Mouse (Mus musculus): Measurements from ENCODE around the gene 2010300C02Rik.
"Not testable (repeated sequence)": the region's sequence is repeated elsewhere in the genome, so short reads cannot be mapped to it uniquely, and the experiment has no call there.

The 2010300C02Rik gene

GRCm38 (mm10) chr1:37719761-37720640, at the start of gene 2010300C02Rik:
Gene 2010300C02Rik (minus strand): TSS chr1:37720085.
- DNase-seq: peak; percentile 79

GRCm38 (mm10) chr1:37759407-37759806, 39.5 kb upstream of the 2010300C02Rik start:
- DNase-seq: peak; percentile 29

DNA sequence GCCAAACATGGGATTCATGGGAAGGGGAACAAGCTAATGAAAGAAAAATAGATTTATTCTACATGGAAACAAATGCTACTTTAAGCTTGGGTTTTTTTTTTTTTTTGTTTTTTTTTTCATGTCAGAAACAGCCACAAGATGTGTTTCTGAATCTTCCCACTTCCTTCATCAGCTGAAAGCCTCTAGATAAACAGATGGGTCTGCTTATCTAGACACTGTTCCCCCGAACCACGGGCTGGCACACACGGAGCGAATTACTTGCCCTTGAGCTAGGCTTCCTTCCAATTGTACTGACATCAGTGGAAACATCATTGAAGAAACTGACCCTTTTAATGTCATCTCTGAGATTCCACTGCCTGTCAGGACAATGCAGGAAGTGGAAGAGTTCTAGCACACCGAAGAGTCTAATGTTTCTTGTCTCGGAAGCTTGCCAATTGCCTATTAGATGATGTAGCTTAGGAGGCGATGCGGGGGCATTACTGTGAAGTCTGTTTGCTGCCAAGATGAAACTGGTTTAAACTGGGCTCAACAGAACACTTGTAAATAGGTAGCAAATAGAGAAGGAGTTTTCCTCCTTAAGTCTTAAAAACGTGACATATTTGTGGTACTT, 24.9 kb upstream of the 2010300C02Rik start:
- DNase-seq: no peak

GRCm38 (mm10) chr1:37742602-37743270, 22.9 kb upstream of the 2010300C02Rik start:
- no peak for DNase-seq

DNA sequence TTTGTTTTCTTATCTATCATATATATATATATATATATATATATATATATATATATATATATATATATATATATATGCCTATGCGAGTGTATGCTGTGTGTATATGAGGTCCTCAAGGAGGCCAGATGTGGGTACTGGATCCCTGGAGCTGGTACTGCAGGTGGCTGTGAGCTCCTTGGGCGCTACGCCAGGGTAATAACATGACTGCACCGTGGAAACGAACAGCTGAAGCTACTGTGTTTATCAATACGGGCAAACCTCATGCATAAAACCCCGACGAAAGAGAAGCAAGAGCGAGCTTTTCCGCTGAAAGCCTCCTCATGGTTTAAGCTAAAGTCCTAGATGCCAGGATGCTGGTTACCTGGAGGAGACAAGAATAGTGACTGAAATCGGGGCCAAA, 22.2 kb upstream of the 2010300C02Rik start:
- no peak for DNase-seq

- no peak for DNase-seq
These were observed 20.4 kb upstream of the 2010300C02Rik start for GRCm38 (mm10) chr1:37740161-37740802.

- DNase-seq: no peak
These were observed 19.0 kb upstream of the 2010300C02Rik start for GRCm38 (mm10) chr1:37738895-37739294.

GRCm38 (mm10) chr1:37737045-37737444, 17.2 kb upstream of the 2010300C02Rik start:
- DNase-seq: peak; percentile 23

DNA sequence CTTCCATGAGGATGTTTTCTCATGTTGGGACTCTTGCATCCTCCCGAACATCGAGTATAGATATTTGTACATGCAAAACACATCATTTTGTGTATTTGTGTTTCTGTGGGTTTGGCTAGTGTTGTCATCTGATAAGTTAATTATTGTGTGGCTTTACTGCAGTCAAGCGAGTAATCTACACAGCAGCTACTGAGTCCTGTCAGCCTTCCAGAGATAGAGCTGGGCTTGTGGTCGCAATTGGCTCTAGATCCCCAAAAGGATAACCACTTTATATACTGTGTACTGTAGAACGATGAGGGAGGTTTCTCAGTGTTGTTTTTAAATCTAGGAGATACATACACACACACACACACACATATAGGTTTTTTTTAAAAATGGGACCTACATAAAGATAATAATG, 16.0 kb upstream of the 2010300C02Rik start:
- no peak for DNase-seq

DNA sequence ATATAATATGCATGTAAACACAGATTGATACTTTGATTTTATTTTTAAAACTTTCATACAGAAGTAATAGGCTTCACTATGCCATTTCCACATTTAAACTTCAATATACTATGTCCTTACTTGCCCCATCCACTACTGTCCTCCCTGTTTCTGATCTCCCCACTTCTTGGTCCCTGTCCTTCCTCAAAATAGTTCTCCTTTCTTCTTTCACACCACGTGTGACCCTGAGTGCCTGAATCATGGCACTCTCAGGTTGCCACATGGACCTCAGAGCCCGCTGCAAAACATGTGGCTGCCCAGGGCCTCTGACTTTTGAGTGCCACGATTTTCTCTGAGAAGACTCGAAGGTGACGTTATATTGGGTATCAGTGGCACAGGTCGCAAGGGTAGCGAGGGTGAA, 15.0 kb upstream of the 2010300C02Rik start:
- DNase-seq: no peak

DNA sequence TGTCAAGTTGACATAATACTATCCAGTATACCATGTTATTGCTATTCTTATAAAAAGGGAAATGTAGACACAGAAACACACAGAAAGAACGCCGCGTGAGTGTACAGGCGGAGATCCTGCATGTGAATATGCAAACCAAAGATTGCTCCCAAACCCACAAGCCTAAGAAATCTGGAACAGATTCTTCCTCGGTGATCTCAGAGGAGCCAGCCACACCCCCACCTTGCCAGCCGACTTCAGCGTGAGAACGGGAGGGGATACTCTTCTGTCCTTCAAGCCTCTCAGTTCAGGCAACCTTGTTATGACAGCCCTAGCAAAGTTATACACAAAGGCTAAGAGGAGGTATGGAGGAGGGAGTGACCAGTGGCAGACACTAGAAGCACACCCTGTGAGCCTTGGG, 9.5 kb upstream of the 2010300C02Rik start:
- DNase-seq: no peak

DNA sequence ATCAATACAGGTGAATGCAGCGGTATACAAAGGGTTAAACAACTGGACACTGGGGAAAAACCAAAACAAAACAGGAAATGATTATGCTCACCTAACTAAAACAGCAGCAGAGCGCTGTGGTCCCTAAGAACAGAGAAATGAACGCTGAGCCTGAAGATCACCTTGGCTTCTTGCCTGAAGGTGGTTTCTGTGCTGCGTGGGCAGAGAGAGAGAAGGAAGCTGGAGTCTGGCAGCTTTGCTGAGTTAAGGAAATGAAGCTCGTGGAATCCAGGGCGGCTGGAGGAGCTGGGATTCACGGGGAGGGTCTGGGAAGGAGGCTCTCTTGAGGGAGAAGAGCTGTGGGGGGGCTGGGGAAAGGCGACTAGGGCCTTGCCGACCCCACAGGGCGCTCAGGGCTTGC, 8.2 kb upstream of the 2010300C02Rik start:
- no peak for DNase-seq

DNA sequence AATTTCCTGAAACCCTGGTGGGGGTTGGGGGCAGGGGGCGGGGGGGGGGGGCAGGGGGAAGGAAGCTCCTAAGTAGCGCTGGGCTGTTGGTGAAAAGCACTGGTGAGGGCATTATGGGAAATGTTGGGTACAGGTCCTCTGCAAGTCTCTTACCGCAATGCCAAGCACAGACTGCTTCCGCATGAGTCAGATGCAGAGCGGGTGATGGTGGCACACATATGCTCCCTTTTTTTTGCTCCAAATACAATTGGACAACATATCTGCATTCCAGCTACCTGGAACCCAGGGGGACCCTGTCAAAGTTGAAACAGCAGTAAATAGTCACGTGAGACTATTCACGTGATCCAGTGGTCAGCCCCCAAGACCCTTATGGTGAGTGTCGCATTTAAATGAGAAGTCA, 7.3 kb upstream of the 2010300C02Rik start:
- DNase-seq: no peak

- DNase-seq: no peak
These were observed 6.5 kb upstream of the 2010300C02Rik start for GRCm38 (mm10) chr1:37726426-37726825.

GRCm38 (mm10) chr1:37725880-37726279, 6.0 kb upstream of the 2010300C02Rik start:
- DNase-seq: no peak

DNA sequence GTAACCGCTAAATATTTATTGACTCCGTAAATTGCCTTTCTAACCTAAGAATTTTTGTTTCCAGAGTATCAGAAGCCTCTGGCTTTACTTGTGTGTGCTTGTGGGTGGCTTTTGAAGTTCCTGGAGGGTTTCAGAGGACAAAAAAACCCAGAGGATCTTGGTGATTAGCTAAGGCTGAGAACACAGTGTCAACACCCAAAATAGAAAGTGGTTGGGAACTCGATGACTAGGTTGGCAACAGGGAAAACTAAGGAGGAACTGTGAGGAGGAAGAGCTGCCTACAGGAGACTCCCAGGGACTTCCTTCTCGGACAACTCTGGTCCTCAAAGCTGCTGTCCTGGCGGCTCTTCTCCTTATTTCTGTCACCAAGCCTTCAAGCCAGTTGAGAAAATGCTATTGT, 1.2 kb upstream of the 2010300C02Rik start:
- DNase-seq: no peak

DNA sequence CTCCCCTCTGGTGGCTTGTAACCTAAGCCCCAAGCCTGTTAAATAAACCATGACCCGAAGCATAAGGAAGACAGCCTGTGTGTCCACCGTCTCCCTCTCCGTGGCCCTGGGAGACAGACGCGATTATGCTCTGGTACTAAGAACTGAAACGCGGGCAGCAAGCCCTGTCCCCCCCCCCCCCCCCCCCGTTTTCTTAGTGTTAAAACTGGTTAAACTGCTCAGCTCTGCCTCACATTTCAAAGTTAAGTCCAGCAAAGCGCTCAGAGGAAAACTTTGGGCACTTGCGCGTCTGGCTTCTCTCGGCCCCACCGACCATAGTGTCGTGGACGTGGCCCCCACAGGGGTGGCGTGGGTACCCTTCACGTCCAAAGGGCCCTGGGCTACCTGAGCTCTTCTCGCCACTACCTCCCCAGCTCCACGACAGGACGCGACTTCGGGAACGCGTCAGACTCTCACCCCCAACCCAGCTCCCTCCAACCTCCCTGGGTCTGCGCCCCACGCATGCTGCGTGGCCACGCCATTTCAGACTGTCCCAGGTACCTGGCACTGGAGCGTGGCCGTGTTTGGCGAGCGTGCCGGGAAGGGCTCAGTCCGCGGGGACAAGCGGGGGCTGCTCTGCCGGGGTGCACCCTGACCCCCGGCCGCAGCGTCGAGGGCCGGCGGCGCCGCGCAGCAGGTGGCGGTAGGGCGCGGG, 708 bp downstream of the 2010300C02Rik start:
- peak; percentile 16 for DNase-seq

- no peak for DNase-seq
These were observed 1.4 kb downstream of the 2010300C02Rik start for GRCm38 (mm10) chr1:37718516-37718915.

DNA sequence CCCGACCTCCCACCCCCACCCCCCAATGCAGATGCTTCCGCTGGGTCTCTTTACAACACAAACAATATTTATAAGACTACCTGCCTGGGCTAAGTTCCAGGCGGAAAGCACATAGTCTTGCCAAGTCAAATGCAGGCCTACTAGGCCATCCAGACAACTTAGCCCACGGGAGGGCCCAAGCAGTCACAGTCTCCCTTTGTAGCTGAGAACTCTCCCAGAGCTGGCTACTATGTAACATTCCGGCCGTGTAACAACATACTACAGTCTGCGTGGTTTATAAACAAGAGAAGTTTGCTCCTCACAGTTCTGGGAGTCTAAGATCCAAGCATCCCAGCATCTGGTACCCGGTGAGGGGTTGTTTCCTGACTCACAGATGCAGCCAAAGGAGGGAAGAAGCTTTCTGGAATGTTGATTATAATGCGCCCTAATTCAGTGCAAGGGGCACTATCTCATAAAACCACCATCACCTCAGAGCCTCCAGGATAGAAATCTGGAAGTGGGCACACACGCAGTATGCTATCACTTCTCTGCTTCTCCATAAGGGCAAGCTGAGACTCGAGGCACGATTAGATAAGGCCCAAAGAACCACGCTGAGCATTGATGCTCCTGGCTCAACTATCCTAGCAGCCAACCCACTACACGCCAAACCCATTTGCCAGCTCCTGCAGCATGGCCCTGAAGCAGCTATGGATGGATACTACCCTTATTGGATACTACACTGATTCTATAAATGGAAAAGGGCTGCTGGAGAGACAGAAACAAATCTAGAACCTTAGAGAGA, 2.3 kb downstream of the 2010300C02Rik start:
- DNase-seq: no peak

DNA sequence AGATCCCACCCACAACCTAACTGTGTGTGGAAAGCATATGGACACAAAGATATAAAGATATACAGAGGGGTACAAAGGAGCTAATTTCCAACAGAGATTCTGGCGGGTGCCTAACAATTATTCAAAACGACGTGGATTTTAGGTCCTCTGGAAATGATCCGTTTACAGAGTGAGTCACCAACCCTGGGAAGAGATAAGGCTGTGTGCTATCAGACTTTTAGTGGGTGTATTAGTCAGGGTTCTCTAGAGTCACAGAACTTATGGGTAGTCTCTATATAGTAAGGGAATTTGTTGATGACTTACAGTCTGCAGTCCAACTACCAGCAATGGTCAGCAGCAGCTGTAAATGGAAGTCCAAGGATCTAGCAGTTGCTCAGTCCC, 7.5 kb downstream of the 2010300C02Rik start:
- DNase-seq: not testable (repeated sequence)

DNA sequence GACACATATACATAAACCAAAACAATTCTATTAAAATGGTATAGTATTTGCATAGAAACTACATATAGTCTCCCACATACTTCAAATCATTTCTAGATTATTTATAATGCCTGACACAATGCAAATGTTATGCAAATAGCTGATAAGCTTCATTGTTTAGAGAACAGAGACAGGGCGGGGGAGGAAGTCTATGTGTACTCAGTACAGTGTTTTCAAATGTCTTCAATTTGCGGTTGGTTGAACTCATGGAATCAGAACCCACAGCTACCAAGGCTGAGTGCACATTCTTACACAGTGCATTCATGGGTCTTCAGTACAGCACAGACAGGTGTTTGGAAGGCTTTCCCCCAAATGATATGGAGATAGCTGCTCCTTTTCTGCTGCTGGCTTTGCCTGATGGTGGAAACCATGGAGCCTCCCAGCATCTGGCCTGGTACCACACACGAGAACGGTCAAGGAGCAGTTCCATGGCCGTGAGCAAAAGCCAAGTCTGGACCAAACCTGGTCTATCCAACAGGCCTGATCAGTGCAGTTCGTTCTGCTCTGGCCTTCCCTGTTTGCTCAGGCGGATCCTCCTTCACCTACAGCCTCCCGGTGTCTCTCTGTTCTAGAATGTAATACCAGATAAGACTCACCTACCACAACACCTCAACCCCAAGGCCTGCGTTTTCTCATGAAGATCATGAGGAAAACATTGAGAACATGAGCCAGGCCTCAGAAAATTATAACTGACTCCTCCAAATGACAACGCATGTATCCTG, 8.1 kb downstream of the 2010300C02Rik start:
- no peak for DNase-seq
